Mouse (Mus musculus): ENCODE results near the gene Cpne6. TPM values are rescaled to one million over a fixed set of nuclear protein-coding genes. Genes with fewer than 3 reads are reported as not detected.

The Cpne6 gene
- polyA plus RNA-seq, 1 experiment: not detected

DNA sequence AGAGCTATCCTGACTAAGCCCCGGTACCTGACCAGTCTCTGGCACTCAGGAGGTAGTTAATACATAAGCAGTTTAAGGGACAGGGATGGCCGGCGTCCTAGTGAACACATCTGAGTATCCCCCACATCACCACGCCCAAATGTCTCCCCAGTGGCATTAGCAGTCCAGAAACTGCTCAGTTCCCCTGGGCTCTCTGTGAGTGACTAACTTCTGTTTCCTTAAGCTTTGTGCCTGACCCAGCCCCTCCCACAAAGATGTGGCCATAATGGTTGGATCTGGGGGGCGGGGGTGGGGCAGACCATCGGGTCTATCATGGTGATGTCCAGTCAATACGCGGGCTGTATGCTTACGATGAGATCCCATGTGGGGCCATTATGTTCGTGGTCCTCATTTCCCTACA lies 705 bp upstream of the Cpne6 start:
- Histone ChIP-seq H3K9me3 (replicated peaks; ENCODE audit: control insufficient read depth, insufficient read depth, low read length, poor library complexity, severe bottlenecking) (no peaks in the 10 kb centered on the region), H3K36me3 (ENCODE audit: control insufficient read depth, insufficient read depth, low read length, poor library complexity, severe bottlenecking) (no peaks in the 10 kb centered on the region), H3K4me3 (ENCODE audit: low read depth, low read length) (no peak overlapping the region), H3K27me3 (ENCODE audit: control insufficient read depth, insufficient read depth, low read length, poor library complexity, severe bottlenecking) (no peaks in the 10 kb centered on the region), H3K4me1 (ENCODE audit: control insufficient read depth, insufficient read depth, low read length) (peaks cover 2% of the 10 kb centered on the region), H3K9ac (ENCODE audit: low read depth, poor library complexity, severe bottlenecking) (no peak overlapping the region), H3K27ac (ENCODE audit: insufficient read depth, low read length) (no peak overlapping the region)
- TF ChIP-seq EP300 (IDR thresholded peaks at IDR 0.05; ENCODE audit: insufficient read depth, low read depth, low read length) (no peak), POLR2A (IDR thresholded peaks at IDR 0.05; ENCODE audit: insufficient read depth, low read length) (no peak), CTCF (IDR thresholded peaks at IDR 0.05; ENCODE audit: low read depth, low read length) (no peak)

GRCm38 (mm10) chr14:55511037-55511436 lies 792 bp downstream of the Cpne6 start:
- H3K27ac ChIP-seq (ENCODE audit: insufficient read depth, low read length): no peak overlapping the region
- TF ChIP-seq CTCF (IDR thresholded peaks at IDR 0.05; ENCODE audit: low read depth, low read length): no peak
- TF ChIP-seq EP300 (IDR thresholded peaks at IDR 0.05; ENCODE audit: insufficient read depth, low read depth, low read length): no peak
- TF ChIP-seq POLR2A (IDR thresholded peaks at IDR 0.05; ENCODE audit: insufficient read depth, low read length): no peak
- no peaks in the 10 kb centered on the region for H3K36me3 ChIP-seq (ENCODE audit: control insufficient read depth, insufficient read depth, low read length, poor library complexity, severe bottlenecking)
- no peaks in the 10 kb centered on the region for H3K9me3 ChIP-seq (replicated peaks; ENCODE audit: control insufficient read depth, insufficient read depth, low read length, poor library complexity, severe bottlenecking)
- peaks cover 2% of the 10 kb centered on the region for H3K4me1 ChIP-seq (ENCODE audit: control insufficient read depth, insufficient read depth, low read length)
- H3K9ac ChIP-seq (ENCODE audit: low read depth, poor library complexity, severe bottlenecking): no peak overlapping the region
- H3K27me3 ChIP-seq (ENCODE audit: control insufficient read depth, insufficient read depth, low read length, poor library complexity, severe bottlenecking): no peaks in the 10 kb centered on the region
- no peak overlapping the region for H3K4me3 ChIP-seq (ENCODE audit: low read depth, low read length)

- Histone ChIP-seq H3K27me3 (ENCODE audit: control insufficient read depth, insufficient read depth, low read length, poor library complexity, severe bottlenecking) (no peaks in the 10 kb centered on the region), H3K27ac (ENCODE audit: insufficient read depth, low read length) (no peak overlapping the region), H3K4me1 (ENCODE audit: control insufficient read depth, insufficient read depth, low read length) (peaks cover 2% of the 10 kb centered on the region), H3K36me3 (ENCODE audit: control insufficient read depth, insufficient read depth, low read length, poor library complexity, severe bottlenecking) (no peaks in the 10 kb centered on the region), H3K9me3 (replicated peaks; ENCODE audit: control insufficient read depth, insufficient read depth, low read length, poor library complexity, severe bottlenecking) (no peaks in the 10 kb centered on the region), H3K9ac (ENCODE audit: low read depth, poor library complexity, severe bottlenecking) (no peak overlapping the region), H3K4me3 (ENCODE audit: low read depth, low read length) (no peak overlapping the region)
- TF ChIP-seq EP300 (IDR thresholded peaks at IDR 0.05; ENCODE audit: insufficient read depth, low read depth, low read length) (no peak), CTCF (IDR thresholded peaks at IDR 0.05; ENCODE audit: low read depth, low read length) (no peak), POLR2A (IDR thresholded peaks at IDR 0.05; ENCODE audit: insufficient read depth, low read length) (no peak)
Observed at GRCm38 (mm10) chr14:55513927-55514326, 3.7 kb downstream of the Cpne6 start.

DNA sequence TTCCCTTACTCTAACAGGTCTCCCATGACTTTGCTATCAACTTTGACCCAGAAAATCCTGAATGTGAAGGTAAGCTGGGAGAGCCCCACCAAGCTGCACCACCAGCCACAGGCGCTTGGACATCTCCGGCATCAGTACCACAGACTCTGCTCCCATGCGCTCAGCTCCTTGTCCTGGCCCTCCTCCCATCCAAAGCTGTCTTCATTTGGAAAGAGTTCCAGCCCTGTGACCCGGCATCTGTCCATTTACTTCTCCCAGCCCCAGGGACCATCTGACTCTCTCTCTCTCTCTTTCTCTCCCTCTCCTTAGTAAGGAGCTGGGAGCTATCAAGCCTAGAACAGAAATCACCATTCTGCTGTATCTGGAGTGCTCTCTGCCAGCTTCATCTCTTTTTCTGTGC lies 5.6 kb downstream of the Cpne6 start:
- Histone ChIP-seq H3K9me3 (replicated peaks; ENCODE audit: control insufficient read depth, insufficient read depth, low read length, poor library complexity, severe bottlenecking) (no peaks in the 10 kb centered on the region), H3K36me3 (ENCODE audit: control insufficient read depth, insufficient read depth, low read length, poor library complexity, severe bottlenecking) (no peaks in the 10 kb centered on the region), H3K27me3 (ENCODE audit: control insufficient read depth, insufficient read depth, low read length, poor library complexity, severe bottlenecking) (no peaks in the 10 kb centered on the region), H3K9ac (ENCODE audit: low read depth, poor library complexity, severe bottlenecking) (no peak overlapping the region), H3K4me1 (ENCODE audit: control insufficient read depth, insufficient read depth, low read length) (peaks cover 2% of the 10 kb centered on the region), H3K4me3 (ENCODE audit: low read depth, low read length) (no peak overlapping the region), H3K27ac (ENCODE audit: insufficient read depth, low read length) (no peak overlapping the region)
- TF ChIP-seq EP300 (IDR thresholded peaks at IDR 0.05; ENCODE audit: insufficient read depth, low read depth, low read length) (no peak), POLR2A (IDR thresholded peaks at IDR 0.05; ENCODE audit: insufficient read depth, low read length) (no peak)

DNA sequence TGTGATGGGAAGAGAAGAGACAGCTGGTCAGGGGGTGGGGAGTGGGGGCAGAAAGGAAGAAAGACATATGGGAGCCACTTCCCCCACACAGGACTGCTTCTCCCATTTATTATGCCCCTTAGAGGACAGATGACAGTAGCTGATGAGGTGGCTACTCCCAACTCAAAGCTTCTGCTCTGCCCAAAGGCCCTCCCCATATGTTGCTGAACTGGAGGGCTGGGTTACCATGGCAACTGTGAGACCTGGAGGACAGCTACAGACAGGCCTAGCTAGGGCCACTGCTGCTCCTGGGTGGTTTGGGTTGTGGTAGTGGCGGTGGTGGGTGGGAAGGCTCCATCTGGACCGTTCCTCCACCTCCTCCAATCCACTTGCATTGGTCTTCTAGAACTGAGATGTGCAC lies 8.7 kb downstream of the Cpne6 start:
- Histone ChIP-seq H3K36me3 (ENCODE audit: control insufficient read depth, insufficient read depth, low read length, poor library complexity, severe bottlenecking) (no peaks in the 10 kb centered on the region), H3K27me3 (ENCODE audit: control insufficient read depth, insufficient read depth, low read length, poor library complexity, severe bottlenecking) (no peaks in the 10 kb centered on the region), H3K27ac (ENCODE audit: insufficient read depth, low read length) (no peak overlapping the region), H3K4me3 (ENCODE audit: low read depth, low read length) (no peak overlapping the region), H3K9ac (ENCODE audit: low read depth, poor library complexity, severe bottlenecking) (no peak overlapping the region), H3K9me3 (replicated peaks; ENCODE audit: control insufficient read depth, insufficient read depth, low read length, poor library complexity, severe bottlenecking) (no peaks in the 10 kb centered on the region), H3K4me1 (ENCODE audit: control insufficient read depth, insufficient read depth, low read length) (no peaks in the 10 kb centered on the region)
- no peak for TF ChIP-seq CTCF (IDR thresholded peaks at IDR 0.05; ENCODE audit: low read depth, low read length)
- TF ChIP-seq POLR2A (IDR thresholded peaks at IDR 0.05; ENCODE audit: insufficient read depth, low read length): no peak
- no peak for TF ChIP-seq EP300 (IDR thresholded peaks at IDR 0.05; ENCODE audit: insufficient read depth, low read depth, low read length)

GRCm38 (mm10) chr14:55519604-55520003 lies 9.4 kb downstream of the Cpne6 start:
- no peak overlapping the region for H3K9ac ChIP-seq (ENCODE audit: low read depth, poor library complexity, severe bottlenecking)
- no peak for TF ChIP-seq EP300 (IDR thresholded peaks at IDR 0.05; ENCODE audit: insufficient read depth, low read depth, low read length)
- TF ChIP-seq CTCF (IDR thresholded peaks at IDR 0.05; ENCODE audit: low read depth, low read length): no peak
- no peak for TF ChIP-seq POLR2A (IDR thresholded peaks at IDR 0.05; ENCODE audit: insufficient read depth, low read length)
- H3K27me3 ChIP-seq (ENCODE audit: control insufficient read depth, insufficient read depth, low read length, poor library complexity, severe bottlenecking): no peaks in the 10 kb centered on the region

More at GRCm38 (mm10) chr14:55519604-55520003, 9.4 kb downstream of the Cpne6 start:
- H3K4me3 ChIP-seq (ENCODE audit: low read depth, low read length): no peak overlapping the region
- H3K4me1 ChIP-seq (ENCODE audit: control insufficient read depth, insufficient read depth, low read length): no peaks in the 10 kb centered on the region
- H3K27ac ChIP-seq (ENCODE audit: insufficient read depth, low read length): no peak overlapping the region
- no peaks in the 10 kb centered on the region for H3K9me3 ChIP-seq (replicated peaks; ENCODE audit: control insufficient read depth, insufficient read depth, low read length, poor library complexity, severe bottlenecking)
- H3K36me3 ChIP-seq (ENCODE audit: control insufficient read depth, insufficient read depth, low read length, poor library complexity, severe bottlenecking): no peaks in the 10 kb centered on the region
